Mouse (Mus musculus) forebrain, embryonic 12.5 days (tissue): Measurements from ENCODE around the gene Gtdc1. TPM values are rescaled to one million over a fixed set of nuclear protein-coding genes. Genes with fewer than 3 reads are reported as not detected.

Experiments used
- ATAC-seq: fragments of 200-750 bp; cut with Nextera tagmentation; 2 replicates; pipeline ENCODE4 v1.8.0; 2017; ENCODE audit warnings: moderate TSS enrichment; ENCODE audit not compliant: low FRiP score
- H3K27ac ChIP-seq: fragments of 300-500 bp; sonication (generic); 2 replicates; pipeline ENCODE4 v1.5.1; 2016; ENCODE audit warnings: mild to moderate bottlenecking
- H3K27me3 ChIP-seq: fragments of 300-500 bp; sonication (generic); 2 replicates; pipeline ENCODE4 v1.6.1; 2016; ENCODE audit warnings: mild to moderate bottlenecking
- H3K36me3 ChIP-seq: fragments of 300-500 bp; sonication (generic); replicated peaks from 2 replicates; pipeline ENCODE4 v1.6.1; 2016; ENCODE audit warnings: mild to moderate bottlenecking
- H3K4me1 ChIP-seq: fragments of 300-500 bp; sonication (generic); 2 replicates; pipeline ENCODE4 v1.6.1; 2016
- H3K4me2 ChIP-seq: fragments of 300-500 bp; sonication (generic); 2 replicates; pipeline ENCODE4 v1.6.1; 2016; ENCODE audit warnings: mild to moderate bottlenecking, moderate library complexity
- H3K4me3 ChIP-seq: fragments of 300-500 bp; sonication (generic); replicated peaks from 2 replicates; pipeline ENCODE4 v1.5.1; 2016; ENCODE audit warnings: mild to moderate bottlenecking
- H3K9ac ChIP-seq: fragments of 300-500 bp; sonication (generic); 2 replicates; pipeline ENCODE4 v1.6.1; 2016; ENCODE audit warnings: mild to moderate bottlenecking
- H3K9me3 ChIP-seq: fragments of 300-500 bp; sonication (generic); 2 replicates; pipeline ENCODE4 v1.6.1; 2016
- WGBS: fragments of 180-500 bp; shearing (Covaris S2); methylation state at CpG from one replicate; pipeline ENCODE4 v1.1.7; 2016; 5-methylcytosine and 5-hydroxymethylcytosine counted together
- polyA plus RNA-seq: library from polyadenylated mRNA; unstranded; fragments of >200 nt; fragmentation: Nextera tagmentation; extraction: Ambion mirVana; gene quantifications from 2 replicates; pipeline ENCODE4 v1.2.1, GENCODE M21; 2016

The Gtdc1 gene
- polyA plus RNA-seq, 1 experiment from 2014 or later, result 19.2 TPM

- H3K27me3 ChIP-seq, result no peaks in the 10 kb centered on the region
- H3K36me3 ChIP-seq, result no peaks in the 10 kb centered on the region
- no peak for ATAC-seq
- H3K9me3 ChIP-seq, result no peaks in the 10 kb centered on the region
- no peak overlapping the region for H3K4me3 ChIP-seq
- no peak overlapping the region for H3K27ac ChIP-seq
- no peaks in the 10 kb centered on the region for H3K4me1 ChIP-seq
- no peak overlapping the region for H3K4me2 ChIP-seq
- H3K9ac ChIP-seq, result no peak overlapping the region
Measured at GRCm38 (mm10) chr2:44817787-44818186, 109.7 kb downstream of the Gtdc1 start.

GRCm38 (mm10) chr2:44813729-44814128 is 113.7 kb downstream of the Gtdc1 start:
- H3K27ac ChIP-seq, result no peak overlapping the region
- no peaks in the 10 kb centered on the region for H3K36me3 ChIP-seq
- no peaks in the 10 kb centered on the region for H3K9me3 ChIP-seq
- H3K4me1 ChIP-seq, result no peaks in the 10 kb centered on the region
- H3K9ac ChIP-seq, result no peak overlapping the region
- no peak for ATAC-seq
- no peak overlapping the region for H3K4me2 ChIP-seq
- WGBS, result 80% methylated on average over 3 of the region's 3 CpGs
- H3K27me3 ChIP-seq, result no peaks in the 10 kb centered on the region
- no peak overlapping the region for H3K4me3 ChIP-seq

- H3K27me3 ChIP-seq, result no peaks in the 10 kb centered on the region
- H3K36me3 ChIP-seq, result no peaks in the 10 kb centered on the region
- no peak for ATAC-seq
- no peaks in the 10 kb centered on the region for H3K9me3 ChIP-seq
- H3K27ac ChIP-seq, result no peak overlapping the region
- no peaks in the 10 kb centered on the region for H3K4me1 ChIP-seq
- H3K4me3 ChIP-seq, result no peak overlapping the region
- no peak overlapping the region for H3K9ac ChIP-seq
- WGBS, result 86% methylated on average over 6 of the region's 6 CpGs
- H3K4me2 ChIP-seq, result no peak overlapping the region
Measured at GRCm38 (mm10) chr2:44804497-44804896, 123.0 kb downstream of the Gtdc1 start.

- no peaks in the 10 kb centered on the region for H3K9me3 ChIP-seq
- no peak overlapping the region for H3K9ac ChIP-seq
- 82% methylated on average over 2 of the region's 2 CpGs for WGBS
- H3K36me3 ChIP-seq, result no peaks in the 10 kb centered on the region
- no peaks in the 10 kb centered on the region for H3K27me3 ChIP-seq
- no peak for ATAC-seq
- no peak overlapping the region for H3K4me3 ChIP-seq
- no peaks in the 10 kb centered on the region for H3K4me1 ChIP-seq
- no peak overlapping the region for H3K4me2 ChIP-seq
- no peak overlapping the region for H3K27ac ChIP-seq
Measured at GRCm38 (mm10) chr2:44801361-44801760, 126.1 kb downstream of the Gtdc1 start.

GRCm38 (mm10) chr2:44791840-44792239 is 135.6 kb downstream of the Gtdc1 start:
- H3K36me3 ChIP-seq, result no peaks in the 10 kb centered on the region
- no peaks in the 10 kb centered on the region for H3K27me3 ChIP-seq
- WGBS, result 76% methylated on average over 4 of the region's 4 CpGs
- no peak for ATAC-seq
- H3K4me3 ChIP-seq, result no peak overlapping the region
- no peak overlapping the region for H3K4me2 ChIP-seq
- no peak overlapping the region for H3K9ac ChIP-seq
- H3K4me1 ChIP-seq, result no peaks in the 10 kb centered on the region
- H3K9me3 ChIP-seq, result no peaks in the 10 kb centered on the region
- H3K27ac ChIP-seq, result no peak overlapping the region

GRCm38 (mm10) chr2:44791134-44791533 is 136.3 kb downstream of the Gtdc1 start:
- Histone ChIP-seq H3K9ac (no peak overlapping the region), H3K4me1 (no peaks in the 10 kb centered on the region), H3K27me3 (no peaks in the 10 kb centered on the region), H3K4me2 (no peak overlapping the region), H3K27ac (no peak overlapping the region), H3K4me3 (no peak overlapping the region), H3K36me3 (no peaks in the 10 kb centered on the region), H3K9me3 (no peaks in the 10 kb centered on the region)
- ATAC-seq, result no peak
- 88% methylated on average over 5 of the region's 5 CpGs for WGBS

- Histone ChIP-seq H3K4me1 (no peaks in the 10 kb centered on the region), H3K27ac (no peak overlapping the region), H3K4me3 (no peak overlapping the region), H3K9me3 (no peaks in the 10 kb centered on the region), H3K27me3 (no peaks in the 10 kb centered on the region), H3K9ac (no peak overlapping the region), H3K36me3 (no peaks in the 10 kb centered on the region), H3K4me2 (no peak overlapping the region)
- ATAC-seq, result no peak
- 93% methylated on average over 4 of the region's 4 CpGs for WGBS
Measured at GRCm38 (mm10) chr2:44782746-44783145, 144.7 kb downstream of the Gtdc1 start.

- 97% methylated on average over 2 of the region's 2 CpGs for WGBS
- ATAC-seq, result no peak
- no peak overlapping the region for H3K4me3 ChIP-seq
- no peaks in the 10 kb centered on the region for H3K4me1 ChIP-seq
- no peak overlapping the region for H3K4me2 ChIP-seq
- no peaks in the 10 kb centered on the region for H3K36me3 ChIP-seq
- H3K27ac ChIP-seq, result no peak overlapping the region
- no peaks in the 10 kb centered on the region for H3K27me3 ChIP-seq
- no peak overlapping the region for H3K9ac ChIP-seq
- no peaks in the 10 kb centered on the region for H3K9me3 ChIP-seq
Measured at GRCm38 (mm10) chr2:44780961-44781360, 146.5 kb downstream of the Gtdc1 start.

- WGBS, result 69% methylated on average over 1 of the region's 1 CpGs
- H3K27me3 ChIP-seq, result no peaks in the 10 kb centered on the region
Measured at GRCm38 (mm10) chr2:44763898-44764297, 163.6 kb downstream of the Gtdc1 start.

GRCm38 (mm10) chr2:44736618-44737017 is 190.8 kb downstream of the Gtdc1 start:
- H3K4me3 ChIP-seq, result no peak overlapping the region
- H3K36me3 ChIP-seq, result no peaks in the 10 kb centered on the region
- H3K4me1 ChIP-seq, result no peaks in the 10 kb centered on the region
- no peak for ATAC-seq
- H3K4me2 ChIP-seq, result no peak overlapping the region
- no peaks in the 10 kb centered on the region for H3K9me3 ChIP-seq
- H3K27ac ChIP-seq, result no peak overlapping the region
- 88% methylated on average over 1 of the region's 1 CpGs for WGBS
- no peaks in the 10 kb centered on the region for H3K27me3 ChIP-seq
- no peak overlapping the region for H3K9ac ChIP-seq

More at GRCm38 (mm10) chr2:44763898-44764297, 163.6 kb downstream of the Gtdc1 start:
- Histone ChIP-seq H3K9ac (no peak overlapping the region), H3K27ac (no peak overlapping the region), H3K4me3 (no peak overlapping the region), H3K4me1 (no peaks in the 10 kb centered on the region), H3K4me2 (no peak overlapping the region), H3K36me3 (no peaks in the 10 kb centered on the region), H3K9me3 (no peaks in the 10 kb centered on the region)
- no peak for ATAC-seq

GRCm38 (mm10) chr2:44721461-44721860 is 206.0 kb downstream of the Gtdc1 start:
- Histone ChIP-seq H3K4me3 (no peak overlapping the region), H3K9me3 (no peaks in the 10 kb centered on the region), H3K27ac (no peak overlapping the region), H3K4me1 (no peaks in the 10 kb centered on the region), H3K9ac (no peak overlapping the region), H3K27me3 (no peaks in the 10 kb centered on the region), H3K36me3 (no peaks in the 10 kb centered on the region), H3K4me2 (no peak overlapping the region)
- no peak for ATAC-seq

GRCm38 (mm10) chr2:44705883-44706615 is 221.4 kb downstream of the Gtdc1 start:
- Histone ChIP-seq H3K4me1 (no peaks in the 10 kb centered on the region), H3K4me3 (no peak overlapping the region), H3K36me3 (no peaks in the 10 kb centered on the region), H3K27me3 (no peaks in the 10 kb centered on the region), H3K27ac (no peak overlapping the region), H3K9me3 (no peaks in the 10 kb centered on the region), H3K4me2 (no peak overlapping the region), H3K9ac (no peak overlapping the region)
- 72% methylated on average over 4 of the region's 4 CpGs for WGBS
- ATAC-seq, result no peak

- no peaks in the 10 kb centered on the region for H3K36me3 ChIP-seq
- H3K4me1 ChIP-seq, result no peaks in the 10 kb centered on the region
- no peak overlapping the region for H3K27ac ChIP-seq
- no peak overlapping the region for H3K9ac ChIP-seq
- no peak overlapping the region for H3K4me2 ChIP-seq
- no peaks in the 10 kb centered on the region for H3K9me3 ChIP-seq
- 58% methylated on average over 4 of the region's 4 CpGs for WGBS
- no peaks in the 10 kb centered on the region for H3K27me3 ChIP-seq
- H3K4me3 ChIP-seq, result no peak overlapping the region
- no peak for ATAC-seq
Measured at GRCm38 (mm10) chr2:44700276-44700675, 227.2 kb downstream of the Gtdc1 start.
